Mouse (Mus musculus) ES-Bruce4 (cell line): Measurements from ENCODE around the gene Hist1h4f. TPM values are rescaled to one million over a fixed set of nuclear protein-coding genes. Genes with fewer than 3 reads are reported as not detected.
A peak's percentile ranks its signal among the peaks of the same experiment; 100 is the strongest.
"Not testable (repeated sequence)": the region's sequence is repeated elsewhere in the genome, so short reads cannot be mapped to it uniquely, and the experiment has no call there.

Experiments used
- H3K27ac ChIP-seq: 2 replicates; pipeline ENCODE4 v1.5.1; 2012; ENCODE audit warnings: low read length, inconsistent platforms; ENCODE audit not compliant: insufficient read depth
- H3K27me3 ChIP-seq: 2 replicates; pipeline ENCODE4 v1.6.1; 2012; ENCODE audit warnings: mild to moderate bottlenecking, low read length, inconsistent platforms; ENCODE audit not compliant: control insufficient read depth, poor library complexity, insufficient read depth, severe bottlenecking
- H3K36me3 ChIP-seq: 2 replicates; pipeline ENCODE4 v1.6.1; 2012; ENCODE audit warnings: inconsistent platforms, mild to moderate bottlenecking, low read length, moderate library complexity; ENCODE audit not compliant: control insufficient read depth, poor library complexity, insufficient read depth, severe bottlenecking
- H3K4me1 ChIP-seq: one replicate; pipeline ENCODE4 v1.8.1; 2011; ENCODE audit warnings: low read length; ENCODE audit not compliant: control insufficient read depth, insufficient read depth
- H3K4me3 ChIP-seq: 2 replicates; pipeline ENCODE4 v1.5.1; 2011; ENCODE audit warnings: low read depth, mild to moderate bottlenecking, low read length
- H3K9ac ChIP-seq: 2 replicates; pipeline ENCODE4 v1.6.1; 2012; ENCODE audit warnings: low read depth, mild to moderate bottlenecking, inconsistent platforms; ENCODE audit not compliant: poor library complexity, severe bottlenecking
- H3K9me3 ChIP-seq: replicated peaks from 2 replicates; pipeline ENCODE4 v1.6.1; 2012; ENCODE audit warnings: mild to moderate bottlenecking, low read length, inconsistent platforms; ENCODE audit not compliant: control insufficient read depth, poor library complexity, insufficient read depth, severe bottlenecking
- CTCF ChIP-seq: IDR thresholded peaks from one replicate; pipeline ENCODE4 v1.8.1; 2011; ENCODE audit warnings: low read depth, low read length
- EP300 ChIP-seq: IDR thresholded peaks from 2 replicates; pipeline ENCODE4 v1.6.1; 2011; ENCODE audit warnings: low read depth, low read length; ENCODE audit not compliant: insufficient read depth
- POLR2A ChIP-seq: IDR thresholded peaks from one replicate; pipeline ENCODE4 v1.8.1; 2011; ENCODE audit warnings: low read length; ENCODE audit not compliant: insufficient read depth
- polyA plus RNA-seq: library from polyadenylated mRNA; stranded (reverse); fragments of >200 nt; gene quantifications from 2 replicates; pipeline ENCODE4 v1.2.4, GENCODE M21; 2011; ENCODE audit warnings: low read depth; ENCODE audit not compliant: missing spikeins, insufficient read depth, insufficient read length

The Hist1h4f gene
- polyA plus RNA-seq, 1 experiment: 24.1 TPM

- Histone ChIP-seq H3K27me3 (no peaks in the 10 kb centered on the region), H3K9ac (peak overlapping the region; percentile 95), H3K27ac (peak overlapping the region; percentile 90), H3K36me3 (no peaks in the 10 kb centered on the region), H3K4me1 (no peaks in the 10 kb centered on the region), H3K9me3 (no peaks in the 10 kb centered on the region), H3K4me3 (peak overlapping the region; percentile 68)
- TF ChIP-seq EP300 (no peak), POLR2A (peak; percentile 99)
Measured at GRCm38 (mm10) chr13:23554925-23555838, 3.7 kb upstream of the Hist1h4f start.

DNA sequence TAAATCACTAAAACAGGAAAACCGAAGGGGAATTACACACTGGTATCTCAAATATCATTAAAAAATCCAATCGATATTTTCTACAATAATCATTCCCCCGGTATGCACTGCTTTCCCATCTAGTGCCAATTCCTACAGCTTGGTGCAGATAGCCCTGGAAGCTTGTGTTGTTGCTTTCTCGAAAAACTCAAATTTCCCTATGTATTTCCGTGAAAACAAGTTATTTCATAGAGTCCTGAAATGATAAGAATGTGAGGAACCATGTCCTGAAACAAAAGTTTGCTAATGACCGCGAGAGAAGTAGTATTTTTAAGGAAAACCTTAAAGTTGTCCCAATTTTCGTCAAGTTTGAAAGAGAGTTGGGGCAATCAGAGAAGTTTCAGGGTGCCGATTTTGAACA is 2.9 kb upstream of the Hist1h4f start:
- no peak for TF ChIP-seq EP300
- Histone ChIP-seq H3K4me3 (peak overlapping the region; percentile 34; the same call in 1 of the 2 replicates), H3K4me1 (no peaks in the 10 kb centered on the region), H3K9ac (peak overlapping the region; percentile 95), H3K9me3 (no peaks in the 10 kb centered on the region), H3K36me3 (no peaks in the 10 kb centered on the region), H3K27ac (peak overlapping the region; percentile 63), H3K27me3 (no peaks in the 10 kb centered on the region)

DNA sequence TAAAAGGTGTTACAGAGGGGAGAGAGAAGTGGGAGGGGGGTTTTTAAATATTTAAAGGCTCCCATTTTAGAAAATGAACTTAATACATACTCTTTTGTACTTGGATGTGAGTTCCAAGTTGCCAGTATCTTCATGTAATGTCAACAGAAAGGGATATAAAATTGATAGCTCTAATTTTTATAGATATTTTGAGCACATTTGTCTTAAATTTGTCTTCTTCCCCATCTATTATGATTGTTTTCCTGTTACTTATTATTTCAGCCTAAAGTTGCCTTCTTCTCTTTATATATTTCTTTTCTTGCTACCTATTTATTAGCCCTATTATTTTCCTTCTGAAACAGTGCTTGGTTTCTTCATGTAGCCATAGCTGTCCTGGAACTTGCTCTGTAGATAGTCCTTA is 1.5 kb upstream of the Hist1h4f start, which contains the start of gene Hist1h1d:
Gene Hist1h1d, plus strand, starts transcription at position 301 of the 400 bp plus-strand sequence.
- H3K27me3 ChIP-seq: no peaks in the 10 kb centered on the region
- H3K4me3 ChIP-seq: no peak within 1 kb of the TSS
- H3K4me1 ChIP-seq: no peaks in the 10 kb centered on the region
- peak within 1 kb of the TSS; percentile 95 for H3K9ac ChIP-seq
- peak within 1 kb of the TSS; percentile 86 for H3K27ac ChIP-seq
- H3K36me3 ChIP-seq: no peaks in the 10 kb centered on the region
- TF ChIP-seq EP300 (no peak), POLR2A (no peak), CTCF (no peak)
- H3K9me3 ChIP-seq: no peaks in the 10 kb centered on the region

GRCm38 (mm10) chr13:23551931-23552914 is 775 bp upstream of the Hist1h4f start:
- Histone ChIP-seq H3K27ac (peak overlapping the region; percentile 86), H3K9ac (peak overlapping the region; percentile 80), H3K4me1 (no peaks in the 10 kb centered on the region), H3K9me3 (no peaks in the 10 kb centered on the region), H3K4me3 (no peak overlapping the region), H3K36me3 (no peaks in the 10 kb centered on the region), H3K27me3 (no peaks in the 10 kb centered on the region)
- TF ChIP-seq CTCF (no peak), EP300 (no peak), POLR2A (no peak)

DNA sequence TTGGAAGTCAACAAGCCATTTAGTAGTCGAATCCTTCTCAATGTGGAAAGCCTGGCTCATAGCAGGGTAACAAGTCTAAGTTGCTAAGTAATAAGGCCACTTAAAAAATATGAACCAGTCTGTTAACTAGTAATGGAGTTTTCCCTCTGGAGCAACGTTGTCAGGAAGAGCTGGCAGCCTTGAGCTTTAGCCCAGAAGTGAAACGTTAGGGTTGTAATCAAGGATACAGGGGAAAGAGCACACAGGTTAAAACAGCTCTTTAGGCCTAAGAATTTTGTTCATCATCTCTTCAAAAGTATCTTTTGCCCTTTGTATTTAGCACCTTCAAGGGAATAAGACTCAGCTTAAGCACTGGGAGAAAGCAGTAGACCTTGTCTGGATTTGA is 695 bp downstream of the Hist1h4f start:
- H3K36me3 ChIP-seq: no peaks in the 10 kb centered on the region
- no peaks in the 10 kb centered on the region for H3K9me3 ChIP-seq
- no peak for TF ChIP-seq EP300
- no peak for TF ChIP-seq POLR2A
- TF ChIP-seq CTCF: no peak
- H3K27me3 ChIP-seq: no peaks in the 10 kb centered on the region
- peak overlapping the region; percentile 55 for H3K4me3 ChIP-seq
- H3K27ac ChIP-seq: peak overlapping the region; percentile 92
- no peaks in the 10 kb centered on the region for H3K4me1 ChIP-seq
- peak overlapping the region; percentile 90 for H3K9ac ChIP-seq

DNA sequence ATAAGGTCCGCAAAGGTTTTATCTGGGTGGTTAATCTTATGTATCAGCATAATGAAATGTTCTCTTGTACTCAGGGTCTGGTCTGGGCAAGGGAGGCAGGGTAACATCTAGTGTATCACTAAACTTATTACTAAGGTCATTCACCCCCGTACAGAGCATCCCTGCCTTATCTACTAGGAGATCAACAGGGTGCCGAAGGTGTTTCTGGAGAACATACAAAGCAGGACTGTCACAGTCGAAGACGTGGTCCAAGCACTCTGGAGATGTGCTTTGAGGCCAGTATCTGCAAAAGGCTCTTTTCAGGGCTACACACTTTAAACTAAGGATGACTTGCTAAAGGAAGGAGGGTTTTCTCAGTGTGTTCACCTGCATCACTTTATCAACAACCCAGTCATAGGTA is 4.8 kb downstream of the Hist1h4f start:
- Histone ChIP-seq H3K27me3 (no peaks in the 10 kb centered on the region), H3K36me3 (no peaks in the 10 kb centered on the region), H3K4me3 (no peak overlapping the region), H3K9me3 (no peaks in the 10 kb centered on the region), H3K9ac (no peak overlapping the region), H3K4me1 (no peaks in the 10 kb centered on the region), H3K27ac (no peak overlapping the region)
- TF ChIP-seq POLR2A (no peak), EP300 (no peak), CTCF (no peak)

GRCm38 (mm10) chr13:23544787-23545120 is 6.7 kb downstream of the Hist1h4f start:
- H3K9me3 ChIP-seq, H3K4me1 ChIP-seq, H3K27me3 ChIP-seq, H3K36me3 ChIP-seq: not testable (repeated sequence)
- peak overlapping the region; percentile 42 for H3K4me3 ChIP-seq
- H3K27ac ChIP-seq: peak overlapping the region; percentile 38
- peak overlapping the region; percentile 84 for H3K9ac ChIP-seq
